Comparison of ENCODE assay signal across 8 mouse cellular contexts in genomic region chr4:7356202-7356601, GRCm38 (mm10).
"Had no signal": no experiment of that assay in that cellular context is flagged by ENCODE, and none has a peak within 500 bp of the region (broad histone marks: within the 10 kb centered on the region; RNA-seq: fewer than 3 reads in every experiment).

No protein-coding gene starts in this region.

- DNase-seq: lung, adult 18-20 months; lung, embryonic 14.5 days; lung, postnatal 10 days; lung, postnatal 4 days; midbrain, embryonic 14.5 days; right cerebral cortex, postnatal 14 days; thymus, adult 2 months; thymus, postnatal 25 days had no signal
